Mouse (Mus musculus): ENCODE data around the gene D630039A03Rik. TPM values are rescaled to one million over a fixed set of nuclear protein-coding genes. Genes with fewer than 3 reads are reported as not detected.
"Not testable (repeated sequence)": the region's sequence is repeated elsewhere in the genome, so short reads cannot be mapped to it uniquely, and the experiment has no call there.

The D630039A03Rik gene
- total RNA-seq, 1 experiment, result 0.27 TPM

DNA sequence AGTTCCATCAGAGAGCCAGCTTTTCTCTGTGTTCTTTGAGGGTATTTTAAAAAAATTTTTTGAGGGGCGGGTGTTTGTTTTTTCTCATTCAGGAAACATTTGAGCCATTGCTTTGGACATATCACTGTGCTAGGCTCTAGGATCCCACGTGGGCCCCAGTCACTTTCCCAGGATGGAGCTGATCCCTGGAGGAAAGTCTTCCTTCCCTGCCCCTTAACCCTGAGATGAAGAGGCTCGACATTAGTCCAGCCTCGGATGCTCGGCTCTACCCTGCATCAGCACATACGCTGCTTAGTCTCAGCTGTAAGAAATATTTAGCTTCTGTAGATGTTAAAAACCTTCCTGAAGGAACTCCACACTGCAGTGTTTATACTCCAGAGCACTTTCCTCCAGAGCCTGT, 20.2 kb downstream of the D630039A03Rik start:
- Histone ChIP-seq H3K27ac (ENCODE audit: insufficient read depth, low read depth, low read length, poor library complexity, severe bottlenecking) (no peak overlapping the region), H3K4me3 (ENCODE audit: insufficient read depth in 1 of 2, low read depth in 1 of 2, low read length in 2 of 2, poor library complexity in 1 of 2, severe bottlenecking in 1 of 2) (no peak overlapping the region), H3K9ac (ENCODE audit: insufficient read depth, low read depth, low read length, poor library complexity, severe bottlenecking) (no peak overlapping the region), H3K36me3 (ENCODE audit: control insufficient read depth, insufficient read depth, low read length, poor library complexity, severe bottlenecking) (peaks cover 3% of the 10 kb centered on the region), H3K9me3 (ENCODE audit: control insufficient read depth, insufficient read depth, low read depth, low read length) (no peaks in the 10 kb centered on the region), H3K4me1 (ENCODE audit: control insufficient read depth in 2 of 2, insufficient read depth in 2 of 2, low read length in 2 of 2, poor library complexity in 1 of 2) (no peaks in the 10 kb centered on the region)
- no peak for TF ChIP-seq CHD2 (IDR thresholded peaks at IDR 0.05; ENCODE audit: low read depth, low read length)
- no peak for TF ChIP-seq HCFC1 (IDR thresholded peaks at IDR 0.05; ENCODE audit: borderline replicate concordance, insufficient read depth, low read length)
- no peak for TF ChIP-seq ZC3H11A (IDR thresholded peaks at IDR 0.05; ENCODE audit: borderline replicate concordance, low read depth, low read length)
- no peak for TF ChIP-seq ZNF384 (IDR thresholded peaks at IDR 0.05; ENCODE audit: low read depth, low read length)
- TF ChIP-seq MAFK (IDR thresholded peaks at IDR 0.05; ENCODE audit: insufficient read depth, low read depth, low read length), result no peak
- in situ Hi-C loops (cut with MboI; ENCODE audit: low sequenced_read_pairs in 2 of 2, unreplicated experiment in 2 of 2), result loop anchor here in 1 of 2 experiments (25.0 kb wide), 1 partner anchor 234 kb away; no protein-coding TSS in a partner anchor
- DNase-seq (ENCODE audit: low read depth, low spot score), result no peak

DNA sequence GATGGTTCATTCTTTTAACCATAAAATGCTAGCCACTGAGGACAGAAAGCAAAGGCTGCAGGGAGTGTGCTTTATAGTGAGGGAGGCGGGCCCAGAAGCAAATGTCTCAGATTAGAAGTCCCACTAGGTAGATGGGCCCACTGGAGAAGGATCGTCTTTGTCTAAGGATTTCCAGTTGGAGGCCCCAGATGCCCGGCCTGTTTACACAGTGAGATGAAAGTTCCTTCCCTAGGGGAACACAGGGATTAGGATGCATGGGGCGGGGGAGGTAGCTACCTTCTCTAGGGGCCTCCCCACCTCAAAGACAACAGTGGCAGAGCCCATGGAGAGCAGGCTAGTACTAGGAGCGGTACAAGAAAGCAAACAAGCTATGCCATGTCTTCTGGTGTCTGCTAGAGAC, 21.0 kb downstream of the D630039A03Rik start:
- TF ChIP-seq CHD2 (IDR thresholded peaks at IDR 0.05; ENCODE audit: low read depth, low read length), result no peak
- Histone ChIP-seq H3K9me3 (ENCODE audit: control insufficient read depth, insufficient read depth, low read depth, low read length) (no peaks in the 10 kb centered on the region), H3K9ac (ENCODE audit: insufficient read depth, low read depth, low read length, poor library complexity, severe bottlenecking) (no peak overlapping the region), H3K4me1 (ENCODE audit: control insufficient read depth in 2 of 2, insufficient read depth in 2 of 2, low read length in 2 of 2, poor library complexity in 1 of 2) (no peaks in the 10 kb centered on the region), H3K36me3 (ENCODE audit: control insufficient read depth, insufficient read depth, low read length, poor library complexity, severe bottlenecking) (peaks cover 3% of the 10 kb centered on the region), H3K27ac (ENCODE audit: insufficient read depth, low read depth, low read length, poor library complexity, severe bottlenecking) (no peak overlapping the region), H3K4me3 (ENCODE audit: insufficient read depth in 1 of 2, low read depth in 1 of 2, low read length in 2 of 2, poor library complexity in 1 of 2, severe bottlenecking in 1 of 2) (no peak overlapping the region)
- DNase-seq (ENCODE audit: low read depth, low spot score), result no peak
- in situ Hi-C loops (cut with MboI; ENCODE audit: low sequenced_read_pairs in 2 of 2, unreplicated experiment in 2 of 2), result loop anchor here in 1 of 2 experiments (25.0 kb wide), 1 partner anchor 233 kb away; no protein-coding TSS in a partner anchor

DNA sequence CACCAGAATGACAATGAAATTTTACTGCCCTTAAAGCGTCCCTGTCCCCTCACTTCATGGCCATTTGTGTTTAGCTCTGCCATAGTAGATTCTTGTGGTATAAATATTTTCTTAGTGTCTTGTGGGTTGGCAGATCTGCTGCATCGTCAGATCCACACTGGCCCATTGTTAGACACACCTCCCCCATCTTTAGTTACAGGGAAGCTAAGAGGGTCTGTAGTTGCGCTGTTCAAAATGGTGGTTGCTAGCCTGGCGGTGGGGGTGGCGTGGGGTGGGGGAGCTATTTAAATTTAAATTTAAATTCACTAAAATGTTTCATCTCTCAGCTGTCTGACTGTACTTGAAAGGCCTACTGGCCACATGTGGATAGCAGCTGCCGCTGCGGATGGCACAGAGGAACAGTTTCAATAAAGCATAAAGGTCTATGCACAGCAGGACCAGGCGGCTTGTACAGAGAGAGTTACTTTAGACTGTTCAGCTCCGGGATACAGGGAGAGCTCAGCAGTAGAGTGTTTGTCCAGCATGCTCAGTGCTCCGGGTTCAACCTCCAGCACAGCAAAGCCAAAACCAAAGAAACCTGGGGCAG, 24.0 kb downstream of the D630039A03Rik start:
- DNase-seq (ENCODE audit: low read depth, low spot score), result no peak
- no peak overlapping the region for H3K4me3 ChIP-seq (ENCODE audit: insufficient read depth in 1 of 2, low read depth in 1 of 2, low read length in 2 of 2, poor library complexity in 1 of 2, severe bottlenecking in 1 of 2)
- H3K4me1 ChIP-seq (ENCODE audit: control insufficient read depth in 2 of 2, insufficient read depth in 2 of 2, low read length in 2 of 2, poor library complexity in 1 of 2), result no peaks in the 10 kb centered on the region
- TF ChIP-seq MAFK (IDR thresholded peaks at IDR 0.05; ENCODE audit: insufficient read depth, low read depth, low read length) (no peak), HCFC1 (IDR thresholded peaks at IDR 0.05; ENCODE audit: borderline replicate concordance, insufficient read depth, low read length) (no peak), ZNF384 (IDR thresholded peaks at IDR 0.05; ENCODE audit: low read depth, low read length) (no peak), CHD2 (IDR thresholded peaks at IDR 0.05; ENCODE audit: low read depth, low read length) (no peak), ZC3H11A (IDR thresholded peaks at IDR 0.05; ENCODE audit: borderline replicate concordance, low read depth, low read length) (no peak)
- peaks cover 3% of the 10 kb centered on the region for H3K36me3 ChIP-seq (ENCODE audit: control insufficient read depth, insufficient read depth, low read length, poor library complexity, severe bottlenecking)
- no peaks in the 10 kb centered on the region for H3K9me3 ChIP-seq (ENCODE audit: control insufficient read depth, insufficient read depth, low read depth, low read length)
- in situ Hi-C loops (cut with MboI; ENCODE audit: low sequenced_read_pairs in 2 of 2, unreplicated experiment in 2 of 2), result loop anchor here in 1 of 2 experiments (25.0 kb wide), 1 partner anchor 230 kb away; no protein-coding TSS in a partner anchor
- H3K9ac ChIP-seq (ENCODE audit: insufficient read depth, low read depth, low read length, poor library complexity, severe bottlenecking), result no peak overlapping the region
- no peak overlapping the region for H3K27ac ChIP-seq (ENCODE audit: insufficient read depth, low read depth, low read length, poor library complexity, severe bottlenecking)

DNA sequence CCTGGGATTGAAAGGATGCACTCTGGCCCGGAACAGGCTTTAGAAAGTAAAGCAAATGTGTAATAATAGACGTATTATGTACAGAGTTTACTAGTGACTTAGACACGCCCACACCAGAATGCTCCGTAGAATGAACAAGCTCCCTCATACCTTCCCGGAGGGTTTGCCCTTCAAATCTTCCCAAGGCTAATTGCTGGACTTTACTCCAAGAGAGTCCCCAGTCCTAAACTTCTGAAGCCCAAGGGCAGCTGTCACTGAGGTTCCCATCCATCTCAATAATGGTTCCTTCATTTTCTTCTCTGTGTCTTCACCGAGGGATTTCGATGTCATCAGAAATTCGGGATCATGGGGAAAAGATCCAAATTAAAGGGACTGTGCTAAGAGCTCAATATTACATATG, 26.3 kb downstream of the D630039A03Rik start:
- Histone ChIP-seq H3K4me3 (ENCODE audit: insufficient read depth in 1 of 2, low read depth in 1 of 2, low read length in 2 of 2, poor library complexity in 1 of 2, severe bottlenecking in 1 of 2) (no peak overlapping the region), H3K36me3 (ENCODE audit: control insufficient read depth, insufficient read depth, low read length, poor library complexity, severe bottlenecking) (peaks cover 3% of the 10 kb centered on the region), H3K9ac (ENCODE audit: insufficient read depth, low read depth, low read length, poor library complexity, severe bottlenecking) (no peak overlapping the region), H3K4me1 (ENCODE audit: control insufficient read depth in 2 of 2, insufficient read depth in 2 of 2, low read length in 2 of 2, poor library complexity in 1 of 2) (no peaks in the 10 kb centered on the region), H3K9me3 (ENCODE audit: control insufficient read depth, insufficient read depth, low read depth, low read length) (peaks cover 5% of the 10 kb centered on the region; the same call in 1 of the 2 replicates), H3K27ac (ENCODE audit: insufficient read depth, low read depth, low read length, poor library complexity, severe bottlenecking) (no peak overlapping the region)
- no peak for TF ChIP-seq HCFC1 (IDR thresholded peaks at IDR 0.05; ENCODE audit: borderline replicate concordance, insufficient read depth, low read length)
- TF ChIP-seq CHD2 (IDR thresholded peaks at IDR 0.05; ENCODE audit: low read depth, low read length), result no peak
- TF ChIP-seq MAFK (IDR thresholded peaks at IDR 0.05; ENCODE audit: insufficient read depth, low read depth, low read length), result no peak
- TF ChIP-seq ZNF384 (IDR thresholded peaks at IDR 0.05; ENCODE audit: low read depth, low read length), result no peak
- no peak for TF ChIP-seq ZC3H11A (IDR thresholded peaks at IDR 0.05; ENCODE audit: borderline replicate concordance, low read depth, low read length)
- in situ Hi-C loops (cut with MboI; ENCODE audit: low sequenced_read_pairs in 2 of 2, unreplicated experiment in 2 of 2), result loop anchor here in 1 of 2 experiments (25.0 kb wide), 1 partner anchor 227 kb away; no protein-coding TSS in a partner anchor
- no peak for DNase-seq (ENCODE audit: low read depth, low spot score)

DNA sequence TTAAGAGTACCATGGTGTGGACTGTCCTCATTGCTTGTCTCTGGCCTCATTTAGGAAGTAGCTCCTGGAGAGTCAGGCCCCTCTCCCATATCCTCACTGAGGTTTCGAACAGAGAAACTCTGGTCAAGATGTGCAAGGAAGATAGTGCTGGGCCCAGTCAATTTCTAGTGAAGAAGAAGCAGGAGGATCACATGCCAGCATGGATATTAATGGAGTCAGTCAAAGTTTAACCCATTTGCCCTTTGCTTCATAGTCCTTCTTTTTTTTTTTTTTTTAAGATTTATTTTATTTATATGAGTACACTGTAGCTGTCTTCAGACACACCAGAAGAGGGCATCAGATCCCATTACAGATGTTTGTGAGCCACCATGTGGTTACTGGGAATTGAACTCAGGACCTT, 27.1 kb downstream of the D630039A03Rik start:
- H3K27ac ChIP-seq (ENCODE audit: insufficient read depth, low read depth, low read length, poor library complexity, severe bottlenecking); DNase-seq (ENCODE audit: low read depth, low spot score); H3K9ac ChIP-seq (ENCODE audit: insufficient read depth, low read depth, low read length, poor library complexity, severe bottlenecking); H3K4me3 ChIP-seq (ENCODE audit: insufficient read depth in 1 of 2, low read depth in 1 of 2, low read length in 2 of 2, poor library complexity in 1 of 2, severe bottlenecking in 1 of 2); H3K9me3 ChIP-seq (ENCODE audit: control insufficient read depth, insufficient read depth, low read depth, low read length); H3K36me3 ChIP-seq (ENCODE audit: control insufficient read depth, insufficient read depth, low read length, poor library complexity, severe bottlenecking); H3K4me1 ChIP-seq (ENCODE audit: control insufficient read depth in 2 of 2, insufficient read depth in 2 of 2, low read length in 2 of 2, poor library complexity in 1 of 2): not testable (repeated sequence)
- in situ Hi-C loops (cut with MboI; ENCODE audit: low sequenced_read_pairs in 2 of 2, unreplicated experiment in 2 of 2), result loop anchor here in 1 of 2 experiments (25.0 kb wide), 1 partner anchor 227 kb away; no protein-coding TSS in a partner anchor
